Mouse (Mus musculus) regulatory T cell (primary cell): ENCODE results near the gene Nans.

Experiments used
- in situ Hi-C: fragments of 300-600 bp; cut with MboI, MseI; formaldehyde crosslinking; loops from one replicate; pipeline ENCODE4 v1.15.1; 2025; ENCODE audit warnings: high pct_unique_total_duplicates

Gene Nans

DNA sequence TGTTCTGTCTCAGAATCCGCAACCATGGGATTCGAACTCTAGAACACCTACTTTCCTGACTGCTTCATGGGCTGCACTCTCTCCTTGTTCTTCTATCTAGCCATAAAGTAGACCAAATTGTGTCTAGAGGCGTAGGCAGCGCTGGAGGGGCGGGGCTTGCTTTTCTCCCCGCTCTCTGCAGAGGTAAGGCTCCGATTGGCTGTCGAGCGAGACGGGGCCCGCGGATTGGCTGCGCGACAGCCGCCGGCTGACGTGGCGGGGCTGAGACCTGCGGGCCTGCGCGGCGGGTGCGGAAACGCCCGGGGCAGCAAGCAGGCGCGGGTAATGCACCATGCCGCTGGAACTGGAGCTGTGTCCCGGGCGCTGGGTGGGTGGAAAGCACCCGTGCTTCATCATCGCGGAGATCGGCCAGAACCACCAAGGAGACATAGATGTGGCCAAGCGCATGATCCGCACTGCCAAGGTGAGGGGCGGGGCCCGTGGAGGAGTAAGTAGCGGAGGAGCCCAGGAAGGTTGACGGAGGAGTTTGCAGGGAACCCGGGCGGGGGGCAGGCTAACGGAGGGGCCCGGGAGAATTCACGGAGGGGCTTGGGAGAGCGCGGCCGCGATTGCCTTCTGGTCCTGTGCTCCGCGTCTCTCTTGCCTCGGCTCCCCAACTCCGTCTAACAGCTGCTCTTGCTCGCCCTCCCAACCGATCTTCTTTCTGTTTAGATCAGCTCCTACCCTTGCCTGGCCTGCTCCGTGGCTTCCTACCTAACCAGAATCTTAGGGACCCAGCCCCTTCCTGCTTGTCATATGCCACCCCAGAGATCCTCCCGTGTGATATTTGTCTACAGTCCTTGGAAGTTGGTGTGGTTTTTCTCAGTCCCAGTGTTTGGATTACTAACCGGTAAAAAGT is at the start of gene Nans:
Gene Nans (plus strand): TSS at position 221 of the 898 bp plus-strand sequence.
- in situ Hi-C loops: no loop called here

DNA sequence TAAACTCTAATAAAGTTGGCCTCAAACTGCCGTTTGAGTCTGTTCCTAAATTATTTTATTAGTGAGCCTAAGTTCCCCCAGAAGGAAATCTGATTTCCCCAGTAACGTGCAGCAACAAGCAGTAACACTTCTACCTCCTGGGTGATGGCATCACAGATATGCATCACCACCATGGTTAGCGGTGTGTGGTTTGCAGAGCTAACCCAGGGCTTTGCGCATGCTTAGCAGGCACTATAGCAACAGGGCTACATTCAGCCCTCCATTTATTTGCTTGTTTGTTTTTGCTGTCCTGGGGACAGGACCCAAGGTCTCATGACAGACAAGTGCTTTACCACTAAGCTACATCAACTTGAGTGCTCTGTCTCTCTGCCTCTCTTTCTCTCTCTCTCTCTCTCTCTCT is 46.5 kb upstream of the Nans start:
- in situ Hi-C loops: no loop called here

DNA sequence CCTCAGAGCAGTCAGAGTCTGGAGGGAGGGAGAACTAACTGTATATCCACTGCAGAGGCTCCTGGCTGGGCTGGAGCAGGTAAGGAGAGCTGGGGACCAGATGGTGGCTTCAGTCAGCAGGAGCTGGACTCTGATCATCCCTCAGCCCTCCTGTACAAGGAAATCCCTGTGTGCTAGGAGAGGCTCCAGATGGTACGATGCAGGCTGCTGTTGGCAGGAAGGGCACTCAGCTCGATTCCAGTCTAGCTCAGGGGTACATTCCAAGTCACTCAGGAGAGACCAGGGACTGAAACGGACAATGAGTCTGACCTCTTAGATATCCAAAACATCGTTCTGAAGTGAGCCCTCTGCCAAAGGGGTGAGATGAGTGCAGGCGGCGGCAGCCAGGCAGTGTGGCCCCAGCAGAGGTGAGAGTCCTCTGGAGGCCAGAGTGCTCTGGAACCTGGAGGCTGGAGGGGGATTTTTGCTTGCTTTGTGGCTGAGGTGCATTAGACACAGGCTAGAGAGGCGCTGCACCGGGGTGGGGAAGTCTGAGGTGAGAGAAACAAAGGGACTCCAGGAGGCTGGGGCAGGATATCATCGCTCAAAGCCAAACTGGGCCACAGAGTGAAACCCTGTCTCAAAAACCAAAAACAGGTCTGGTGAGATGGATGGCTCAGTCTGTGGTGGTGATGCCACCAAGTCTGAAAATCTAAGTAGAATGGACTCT is 43.7 kb upstream of the Nans start:
- in situ Hi-C loops: no loop called here

DNA sequence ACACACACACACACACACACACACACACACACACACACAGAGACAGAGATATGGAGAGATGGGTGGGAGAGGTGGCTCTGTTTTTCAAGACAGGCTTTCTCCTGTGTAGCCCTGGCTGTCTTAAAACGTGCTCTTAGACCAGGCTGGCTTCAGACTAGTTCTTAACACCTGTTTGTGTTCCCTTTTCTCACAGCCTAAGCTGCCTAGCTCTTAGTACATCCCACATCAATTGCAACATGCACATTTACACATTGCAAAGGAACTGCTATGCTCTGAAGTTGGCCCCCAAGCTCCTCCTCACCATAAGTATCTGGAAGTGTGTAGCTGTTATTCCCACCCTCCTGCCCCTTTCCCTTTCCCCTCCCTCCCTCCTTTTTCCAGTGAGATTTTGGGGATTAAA is 41.6 kb upstream of the Nans start:
- in situ Hi-C loops: no loop called here

DNA sequence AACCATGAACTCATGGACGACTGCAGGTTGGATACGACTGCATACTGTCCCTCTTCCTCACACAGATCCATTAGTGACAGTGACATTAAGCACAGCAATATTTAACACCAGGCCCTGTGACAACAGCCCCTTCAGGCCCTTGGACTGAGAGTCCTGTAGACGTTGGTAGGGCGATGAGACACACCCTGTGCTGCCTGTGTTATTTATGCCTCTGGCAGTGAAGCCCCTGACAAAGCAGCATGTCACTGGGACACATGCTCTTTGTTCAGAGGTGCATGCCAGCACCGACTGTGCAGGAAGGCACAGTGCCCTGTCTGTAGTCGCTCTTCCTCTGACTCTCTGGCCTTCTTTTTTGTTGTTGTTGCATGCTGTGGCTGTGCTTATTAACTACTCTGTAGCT is 40.2 kb upstream of the Nans start:
- in situ Hi-C loops: no loop called here

DNA sequence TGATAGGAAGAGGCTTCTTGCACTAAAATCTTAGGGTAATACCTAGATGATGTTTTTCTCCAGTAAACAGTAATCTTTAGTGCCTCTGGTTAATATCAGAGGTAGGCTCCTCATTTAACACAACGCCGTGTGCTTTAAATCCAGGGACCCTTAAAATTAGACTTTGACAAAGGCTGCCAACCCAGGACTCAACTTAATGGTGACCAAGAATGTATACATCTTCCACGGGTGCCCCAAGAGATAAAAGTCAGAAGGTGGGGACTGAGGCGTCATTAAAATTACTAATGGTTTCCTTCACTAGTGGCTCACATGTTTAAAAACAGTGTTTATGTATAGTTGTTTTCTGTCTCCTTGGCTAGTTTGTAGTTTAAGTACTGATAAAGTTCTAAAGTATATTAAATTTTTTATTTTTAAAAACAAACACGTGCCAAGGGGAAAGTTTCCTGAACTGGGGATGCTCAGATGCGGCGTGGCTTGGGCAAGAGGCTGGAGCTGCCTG is 39.0 kb upstream of the Nans start:
- in situ Hi-C loops: no loop called here

DNA sequence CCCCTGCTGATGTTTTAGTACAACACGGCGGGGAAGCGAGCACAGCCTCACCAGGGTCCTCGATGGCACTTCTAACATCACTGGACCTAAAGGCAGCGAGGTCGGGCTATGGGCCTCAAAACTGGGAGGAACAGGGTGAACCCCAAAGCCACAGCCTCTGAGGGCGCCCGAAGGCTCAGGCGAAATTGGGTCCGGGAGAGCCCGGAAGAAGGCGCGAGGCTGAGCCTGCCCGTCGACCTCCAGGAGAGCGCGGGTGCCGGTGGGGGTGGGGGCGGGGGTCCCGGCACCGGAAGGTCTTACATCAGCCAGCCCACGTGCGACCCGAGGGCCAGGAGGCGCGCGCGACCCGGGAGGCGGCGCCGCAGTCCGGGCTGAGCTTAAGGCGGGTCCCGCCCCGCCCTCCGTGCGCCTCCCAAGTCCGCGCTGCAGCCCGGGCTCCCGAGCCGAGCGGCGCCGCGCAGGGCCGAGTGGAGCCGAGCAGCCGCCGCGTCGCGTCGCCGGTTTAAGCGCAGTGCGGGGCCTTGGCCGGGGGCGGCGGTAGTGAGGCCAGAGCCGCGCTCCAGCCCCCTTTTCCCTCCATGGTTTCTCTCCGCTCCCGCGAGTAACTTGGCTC is 38.4 kb upstream of the Nans start, which contains the start of gene Anp32b:
Gene Anp32b (plus strand): TSS at position 384 of the 613 bp plus-strand sequence.
- in situ Hi-C loops: no loop called here

DNA sequence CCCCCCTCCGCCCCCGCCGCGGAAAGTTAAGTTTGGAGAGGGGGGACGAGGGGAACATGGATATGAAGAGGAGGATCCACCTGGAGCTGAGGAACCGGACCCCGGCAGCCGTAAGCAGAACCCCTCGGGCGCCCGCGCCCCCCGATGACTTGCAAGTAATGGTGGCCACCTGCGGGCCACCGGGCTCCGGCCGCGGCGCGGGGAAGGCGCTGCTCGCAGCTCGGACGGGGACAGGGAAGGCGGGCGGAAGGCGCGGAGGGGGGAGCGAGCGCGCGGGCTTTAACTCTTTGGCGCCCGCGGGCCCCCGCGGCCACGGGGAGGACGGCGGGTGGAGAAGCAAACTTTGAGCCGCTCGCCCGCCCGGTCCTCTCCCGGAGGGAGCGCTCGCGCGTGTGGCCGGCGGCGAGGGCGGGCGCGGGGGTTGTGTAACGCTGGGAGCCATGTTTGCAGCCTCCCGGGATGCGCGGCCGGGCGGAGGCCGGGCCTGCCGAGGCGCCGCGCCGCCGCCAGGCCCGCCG is 37.7 kb upstream of the Nans start:
- in situ Hi-C loops: no loop called here

DNA sequence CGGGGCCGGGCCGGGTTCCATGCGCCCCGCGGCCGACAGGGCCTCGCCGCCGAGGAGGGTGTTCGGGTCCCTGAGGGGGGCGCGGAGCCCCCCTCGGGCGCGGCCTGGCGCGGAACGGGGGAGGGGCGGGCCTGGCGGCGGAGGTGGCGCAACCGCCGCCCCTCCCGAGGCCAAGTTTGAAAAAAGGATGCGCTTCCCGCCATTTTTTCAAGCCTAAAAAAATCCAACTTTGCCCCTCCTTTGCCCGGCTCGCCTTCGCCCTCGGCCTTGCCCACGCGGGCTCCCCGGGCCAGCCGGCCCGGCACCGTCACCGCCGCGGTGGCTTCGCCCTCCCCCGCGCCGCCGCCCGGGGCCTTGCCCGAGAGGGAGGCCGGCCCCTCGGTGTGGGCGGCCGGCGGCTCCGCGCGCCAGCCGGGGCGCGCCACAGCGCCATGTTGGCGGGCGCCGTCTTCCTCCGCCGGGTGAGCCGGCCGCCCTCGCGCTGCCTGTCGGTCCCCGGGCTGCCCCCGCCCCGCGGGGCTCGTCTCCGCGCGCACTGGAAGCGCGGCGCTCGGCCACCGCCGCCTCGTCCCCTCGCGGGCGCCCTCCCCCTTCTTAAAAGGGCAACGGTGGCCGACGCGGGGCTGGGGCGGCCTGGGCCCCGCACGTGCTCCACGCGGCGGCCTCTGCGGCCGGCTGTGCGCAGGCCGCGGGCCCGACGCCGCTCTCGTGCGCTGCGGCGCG is 37.1 kb upstream of the Nans start:
- in situ Hi-C loops: no loop called here

DNA sequence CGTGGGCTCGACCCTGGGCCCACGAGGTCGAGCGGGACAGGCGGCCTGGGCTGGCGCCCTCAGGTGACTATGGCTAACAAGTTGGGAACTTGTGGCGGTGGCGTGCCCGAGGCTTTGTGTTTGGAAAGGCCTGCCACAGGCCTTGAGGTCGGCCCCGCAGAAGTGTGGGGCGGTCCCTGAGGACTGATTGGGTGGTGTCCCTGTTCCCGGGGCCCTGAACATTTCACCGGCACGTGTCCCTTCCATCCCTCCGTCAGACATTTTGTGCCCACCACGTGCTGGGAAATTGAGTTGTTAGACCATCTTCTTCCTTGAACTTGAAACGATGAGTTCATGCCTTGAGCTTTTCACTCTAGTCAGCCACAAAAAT is 36.6 kb upstream of the Nans start:
- in situ Hi-C loops: no loop called here

DNA sequence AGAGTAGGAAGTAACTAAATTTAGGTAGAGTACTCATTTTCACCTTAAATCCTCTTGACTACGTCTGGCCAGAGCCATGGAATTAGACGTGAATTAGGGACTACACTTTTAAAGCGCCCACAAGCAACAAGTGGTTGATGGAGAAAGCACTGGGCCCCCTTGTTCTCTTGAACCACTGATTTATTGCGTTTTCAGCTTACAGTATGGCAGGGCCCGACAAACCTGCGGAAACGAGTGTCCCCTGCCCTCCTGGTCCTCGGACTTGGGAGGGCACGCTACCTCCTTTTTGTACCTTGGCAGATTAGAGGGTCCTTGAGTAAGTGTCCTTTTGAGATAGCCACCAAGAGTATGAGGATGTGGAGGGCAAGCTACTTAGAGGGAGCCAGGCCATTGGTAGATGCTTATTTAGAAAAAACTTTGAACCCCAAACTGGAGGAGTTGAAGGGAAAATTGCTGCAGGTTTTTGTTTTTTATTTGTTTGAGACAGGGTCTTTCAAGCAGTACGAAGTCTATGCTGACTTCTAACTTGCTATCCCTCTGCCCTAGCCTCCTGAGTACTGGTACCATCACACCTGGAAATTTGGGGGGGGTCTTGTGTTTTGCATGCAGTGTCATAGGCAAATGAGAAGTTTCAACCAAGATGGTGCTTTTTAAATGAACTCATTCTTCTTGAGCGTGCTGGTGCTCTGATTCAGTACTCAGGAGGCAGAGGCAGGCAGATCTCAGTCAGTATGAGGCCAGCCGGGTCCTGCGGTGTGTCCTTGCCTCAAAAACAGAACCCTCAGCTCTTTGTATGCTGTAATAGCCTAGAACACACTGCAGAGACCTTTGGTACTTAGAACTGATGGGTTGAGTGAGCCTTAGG is 36.0 kb upstream of the Nans start:
- in situ Hi-C loops: no loop called here

DNA sequence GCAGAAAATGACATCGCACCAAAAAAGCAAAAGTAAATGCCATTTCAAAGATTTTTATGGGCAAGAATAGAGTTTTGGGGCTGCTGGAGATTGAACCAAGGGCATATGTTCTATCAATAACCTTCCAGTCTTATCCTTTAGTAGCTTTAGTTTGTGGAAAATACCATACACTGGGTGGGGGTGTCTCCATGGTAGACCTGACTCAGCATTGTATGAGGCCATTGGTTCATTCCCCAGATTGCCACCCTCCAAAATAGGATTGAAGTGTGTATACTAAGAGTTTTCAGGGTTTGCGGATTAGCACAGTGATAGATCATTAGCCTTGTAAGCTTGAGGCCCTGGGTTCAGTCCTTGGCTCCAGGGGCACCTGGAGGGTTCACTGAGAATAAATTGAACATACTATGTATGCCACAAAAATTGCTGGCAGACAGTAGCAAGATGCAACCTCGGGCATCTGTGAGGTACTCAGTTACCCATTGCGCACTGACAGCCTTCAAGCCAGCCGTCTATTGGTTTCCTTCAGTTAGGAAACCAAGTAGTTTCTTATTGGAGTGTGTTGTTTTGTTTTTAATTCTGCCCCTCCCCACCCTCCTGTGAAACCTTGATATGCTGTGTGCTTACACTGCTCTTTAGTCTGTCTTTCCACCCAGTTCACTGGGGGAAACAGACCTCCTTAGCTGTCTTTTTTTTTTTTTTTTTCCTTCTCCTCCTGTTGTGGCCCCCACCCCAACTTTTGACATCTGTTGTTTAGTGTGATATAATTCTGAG is 34.8 kb upstream of the Nans start:
- in situ Hi-C loops: no loop called here

DNA sequence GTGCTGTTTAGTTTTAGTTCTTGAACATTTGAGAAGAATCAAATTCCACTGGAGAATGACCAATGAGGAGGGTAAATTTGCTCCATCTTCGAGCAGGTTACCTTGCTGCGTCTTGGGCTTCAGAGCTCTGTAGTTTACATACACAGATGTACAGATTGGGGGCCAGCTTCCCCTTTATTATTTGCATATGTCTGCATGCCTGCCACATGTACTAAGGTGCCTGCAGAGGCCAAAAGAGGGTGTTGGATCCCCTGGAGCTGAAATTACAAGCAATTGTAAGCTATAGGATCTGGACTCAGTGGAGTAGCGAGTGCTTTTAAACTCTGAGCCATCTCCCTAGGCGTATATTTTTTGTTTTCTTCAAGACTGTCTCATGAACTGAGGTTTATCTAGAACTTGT is 32.3 kb upstream of the Nans start:
- in situ Hi-C loops: no loop called here

DNA sequence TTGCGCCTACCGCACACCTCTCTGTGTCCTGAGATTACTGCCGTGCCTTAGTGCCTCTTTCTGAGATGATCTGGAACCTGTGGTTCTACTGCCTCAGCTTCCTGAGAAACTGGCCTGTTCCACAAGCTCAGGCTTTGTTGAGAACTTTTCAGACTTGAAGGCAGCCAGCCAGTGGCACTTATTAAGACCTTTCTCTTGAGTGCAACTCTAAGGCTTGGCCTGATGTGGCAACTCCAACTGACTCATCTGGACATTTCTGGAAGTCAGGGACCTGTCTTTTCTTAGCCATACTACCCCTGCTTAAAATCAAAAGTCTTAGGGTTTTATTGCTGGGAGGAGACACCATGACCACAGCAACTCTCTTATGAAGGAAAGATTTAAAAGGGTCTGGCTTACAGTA is 31.9 kb upstream of the Nans start:
- in situ Hi-C loops: no loop called here

DNA sequence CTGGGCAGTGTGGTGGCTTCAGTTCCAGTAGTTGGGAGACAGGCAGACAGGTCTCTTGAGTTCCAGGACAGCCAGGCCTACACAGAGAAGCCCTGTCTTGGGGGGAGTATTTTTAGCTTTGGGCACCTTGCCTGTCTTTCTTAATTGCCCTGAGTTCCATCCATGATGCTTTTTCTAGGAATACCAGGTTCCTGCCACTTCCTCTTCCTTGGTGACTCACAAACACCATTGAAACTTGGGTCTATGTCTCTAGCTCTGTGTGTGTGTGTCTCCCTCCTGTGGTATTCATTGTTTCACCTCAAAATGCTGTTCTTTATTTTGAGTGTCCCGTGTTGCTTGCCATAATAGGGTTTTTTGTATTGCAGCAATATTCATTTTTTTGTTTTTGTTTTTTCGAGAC is 30.6 kb upstream of the Nans start:
- in situ Hi-C loops: no loop called here

DNA sequence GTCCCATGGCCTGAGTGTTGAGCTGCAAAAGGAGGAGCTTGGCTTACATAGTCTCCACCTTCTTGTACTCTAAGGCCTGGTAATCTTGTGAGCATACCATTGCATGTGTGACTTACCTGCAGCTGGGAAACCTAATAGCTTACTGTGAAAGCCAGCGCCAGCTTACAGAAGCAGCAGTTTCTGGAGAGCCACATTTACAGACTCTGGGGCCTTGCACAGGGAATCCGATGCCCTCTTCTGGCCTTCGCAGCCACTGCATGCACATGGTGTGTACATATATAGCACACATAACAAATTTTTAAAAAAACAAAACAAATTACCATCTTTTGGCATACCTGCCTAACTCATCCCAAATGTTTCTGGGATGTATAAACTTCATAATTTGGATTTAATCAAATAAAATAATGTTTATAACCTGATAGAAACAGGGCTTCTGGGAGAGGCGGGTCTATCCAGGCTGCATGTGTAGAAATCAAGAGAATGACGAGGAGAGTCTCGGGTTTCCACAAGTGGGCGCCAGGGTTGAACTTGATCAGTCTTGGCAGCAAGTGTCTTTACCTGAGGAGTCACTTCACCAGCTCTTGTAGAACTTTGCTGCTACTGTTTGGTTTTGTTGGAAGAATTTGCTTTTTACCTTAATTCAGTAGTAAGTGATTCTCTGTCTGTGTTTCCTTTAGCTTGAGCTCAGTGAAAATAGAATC is 25.8 kb upstream of the Nans start:
- in situ Hi-C loops: no loop called here

DNA sequence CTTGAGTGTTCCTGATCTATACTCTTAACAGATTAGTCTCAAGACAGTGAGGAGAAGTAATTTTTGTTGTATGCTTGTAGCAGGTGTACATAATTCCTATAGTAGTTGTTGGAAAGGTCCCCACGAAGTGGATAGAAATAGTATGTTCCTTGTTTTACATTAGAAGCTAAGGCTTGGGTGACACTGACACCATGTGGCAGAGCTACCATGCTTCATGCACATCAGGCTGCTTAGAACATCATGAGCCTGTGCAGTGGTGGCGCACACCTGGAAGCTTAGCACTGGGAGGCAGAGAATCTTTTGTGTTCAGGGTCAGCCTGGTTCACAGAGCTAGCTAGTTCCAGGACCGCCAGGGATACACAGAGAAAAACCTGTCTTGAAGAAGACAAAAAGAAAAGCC is 23.3 kb upstream of the Nans start:
- in situ Hi-C loops: no loop called here

DNA sequence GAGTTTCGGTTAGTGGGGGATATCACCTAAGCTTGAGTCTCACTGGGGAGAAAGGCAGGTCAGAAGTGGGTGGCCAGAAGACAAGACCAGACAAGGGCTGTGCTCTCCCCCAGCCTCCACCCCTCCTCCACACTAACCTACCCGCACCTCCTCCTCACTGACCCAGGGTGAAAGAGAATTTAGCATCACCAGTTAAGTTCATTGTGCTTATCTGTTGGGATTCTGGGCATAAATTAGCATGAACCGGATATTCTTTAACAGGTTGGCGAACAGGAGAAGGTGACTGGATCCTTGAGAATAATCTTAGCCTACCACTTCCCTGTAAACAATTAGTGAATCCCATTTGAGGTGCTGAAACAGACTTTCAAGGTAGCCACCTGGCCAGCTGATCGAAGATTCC is 13.9 kb upstream of the Nans start:
- in situ Hi-C loops: loop anchor here (5.0 kb wide), 1 partner anchor 93 kb away; no protein-coding TSS in a partner anchor

DNA sequence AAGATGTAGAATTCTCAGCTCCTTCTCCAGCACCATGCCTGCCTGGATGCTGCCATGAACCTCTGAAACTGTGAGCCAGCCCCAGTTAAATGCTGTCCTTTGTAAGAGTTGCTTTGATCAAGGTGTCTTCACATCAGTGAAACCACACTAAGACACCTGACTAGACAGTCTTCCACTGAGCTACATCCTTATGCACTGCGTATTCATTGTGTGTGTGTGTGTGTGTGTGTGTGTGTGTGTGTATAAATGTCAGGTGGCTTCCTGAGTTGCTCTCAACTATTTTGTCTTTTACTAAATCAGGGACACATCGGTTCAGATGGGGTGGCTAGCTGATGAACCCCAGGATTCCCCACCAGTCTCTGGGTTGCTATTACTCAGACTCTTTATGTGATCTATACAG is 10.0 kb upstream of the Nans start:
- in situ Hi-C loops: loop anchor here (5.0 kb wide), 1 partner anchor 97 kb away; no protein-coding TSS in a partner anchor
